Mouse (Mus musculus) kidney, postnatal 0 days (tissue): ENCODE results near the gene Slc27a3. TPM values are rescaled to one million over a fixed set of nuclear protein-coding genes. Genes with fewer than 3 reads are reported as not detected.

Experiments used
- ATAC-seq: fragments of 200-750 bp; cut with Nextera tagmentation; replicated peaks from 2 replicates; pipeline ENCODE4 v1.8.0; 2017; ENCODE audit warnings: low read depth, moderate number of reproducible peaks, moderate TSS enrichment, moderate library complexity; ENCODE audit not compliant: low FRiP score
- DNase-seq: peaks from one replicate; pipeline ENCODE4 v3.0.0-alpha.2; 2016; ENCODE audit warnings: low spot score
- H3K27ac ChIP-seq: fragments of 300-500 bp; sonication (generic); 2 replicates; pipeline ENCODE4 v1.5.1; 2014; ENCODE audit warnings: mild to moderate bottlenecking
- H3K27me3 ChIP-seq: fragments of 300-500 bp; sonication (generic); 2 replicates; pipeline ENCODE4 v1.6.1; 2014; ENCODE audit warnings: low read length, mixed read lengths; ENCODE audit not compliant: insufficient read depth
- H3K36me3 ChIP-seq: fragments of 300-500 bp; sonication (generic); 2 replicates; pipeline ENCODE4 v1.6.1; 2014; ENCODE audit warnings: low read length, mixed read lengths; ENCODE audit not compliant: insufficient read depth
- H3K4me1 ChIP-seq: fragments of 300-500 bp; sonication (generic); replicated peaks from 2 replicates; pipeline ENCODE4 v1.6.1; 2014; ENCODE audit warnings: antibody characterized with exemption, low read length, mixed read lengths; ENCODE audit not compliant: insufficient read depth
- H3K4me2 ChIP-seq: fragments of 300-500 bp; sonication (generic); 2 replicates; pipeline ENCODE4 v1.6.1; 2014; ENCODE audit warnings: mild to moderate bottlenecking, low read length, moderate library complexity, mixed read lengths
- H3K4me3 ChIP-seq: fragments of 300-500 bp; sonication (generic); replicated peaks from 2 replicates; pipeline ENCODE4 v1.5.1; 2014; ENCODE audit warnings: low read depth, low read length
- H3K9ac ChIP-seq: fragments of 300-500 bp; sonication (generic); 2 replicates; pipeline ENCODE4 v1.6.1; 2014; ENCODE audit warnings: low read depth, low read length
- H3K9me3 ChIP-seq: fragments of 300-500 bp; sonication (generic); replicated peaks from 2 replicates; pipeline ENCODE4 v1.6.1; 2016; ENCODE audit warnings: low read length, inconsistent platforms, mixed read lengths
- CTCF ChIP-seq: IDR thresholded peaks from 2 replicates; pipeline ENCODE4 v1.5.1; 2016; ENCODE audit warnings: antibody characterized with exemption, low read depth, mild to moderate bottlenecking, moderate library complexity
- WGBS: fragments of 180-500 bp; shearing (Covaris S2); extraction: QIAGEN DNeasy Blood & Tissue Kit; methylation state at CpG from one replicate; pipeline ENCODE4 v1.1.7; 2014; 5-methylcytosine and 5-hydroxymethylcytosine counted together
- polyA plus RNA-seq: library from polyadenylated mRNA; unstranded; fragments of >200 nt; fragmentation: Nextera tagmentation; extraction: Ambion mirVana; gene quantifications from 2 replicates; pipeline ENCODE4 v1.2.1, GENCODE M21; 2015

Slc27a3 gene
- polyA plus RNA-seq, 1 experiment from 2014 or later: 16.1 TPM

GRCm38 (mm10) chr3:90340177-90340576 lies 49.6 kb downstream of the Slc27a3 start:
- no peak overlapping the region for H3K4me2 ChIP-seq
- ATAC-seq: no peak
- no peak overlapping the region for H3K9ac ChIP-seq
- no peaks in the 10 kb centered on the region for H3K9me3 ChIP-seq
- no peaks in the 10 kb centered on the region for H3K4me1 ChIP-seq
- no peaks in the 10 kb centered on the region for H3K27me3 ChIP-seq
- H3K36me3 ChIP-seq: peaks cover under 1% of the 10 kb centered on the region; the same call in 1 of the 2 replicates
- no peak overlapping the region for H3K27ac ChIP-seq
- H3K4me3 ChIP-seq: no peak overlapping the region
- no peak for DNase-seq
- TF ChIP-seq CTCF: no peak

DNA sequence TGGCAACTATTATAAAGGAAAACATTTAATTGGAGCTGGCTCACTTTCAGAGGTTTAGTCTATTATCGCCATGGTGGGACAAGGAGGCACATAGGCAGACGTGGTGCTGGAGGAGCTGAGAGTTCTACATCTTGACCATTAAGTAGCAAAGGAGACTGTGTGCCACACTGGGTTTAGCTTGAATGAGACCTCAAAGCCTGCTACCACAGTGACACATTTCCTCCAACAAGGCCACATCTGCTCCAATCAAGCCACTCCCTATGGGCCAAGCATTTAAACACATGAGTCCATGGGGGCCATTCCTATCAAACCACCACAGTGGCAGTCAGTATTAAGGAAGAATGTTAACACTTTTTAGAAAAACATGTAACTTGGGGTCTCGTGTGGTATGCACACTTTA lies 51.5 kb downstream of the Slc27a3 start:
- ATAC-seq (no peak), DNase-seq (no peak)
- no peaks in the 10 kb centered on the region for H3K27me3 ChIP-seq
- H3K27ac ChIP-seq: no peak overlapping the region
- H3K36me3 ChIP-seq: no peaks in the 10 kb centered on the region
- H3K4me3 ChIP-seq: no peak overlapping the region
- no peak overlapping the region for H3K9ac ChIP-seq
- 62% methylated on average over 3 of the region's 3 CpGs for WGBS
- H3K9me3 ChIP-seq: no peaks in the 10 kb centered on the region
- TF ChIP-seq CTCF: no peak
- H3K4me2 ChIP-seq: no peak overlapping the region
- no peaks in the 10 kb centered on the region for H3K4me1 ChIP-seq

DNA sequence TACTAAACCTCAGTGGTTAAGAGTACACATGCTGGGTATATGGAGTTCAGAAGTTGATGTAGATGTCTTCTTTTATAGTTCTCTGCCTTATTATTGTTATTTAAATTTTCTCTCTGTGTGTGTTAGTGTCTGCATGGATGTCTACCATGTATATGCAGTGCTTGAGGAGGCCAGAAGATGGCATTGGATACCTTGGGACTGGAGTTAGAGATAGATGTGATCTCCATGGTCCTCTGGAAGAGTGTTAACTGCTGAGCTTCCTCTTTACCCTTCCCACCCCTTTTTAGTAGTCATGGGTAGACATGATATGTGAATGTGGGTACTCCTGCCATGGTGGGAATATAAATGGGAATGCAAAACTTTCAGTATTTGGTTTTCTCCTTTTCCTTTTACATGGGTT lies 54.2 kb downstream of the Slc27a3 start:
- TF ChIP-seq CTCF: no peak
- no peak for ATAC-seq
- no peak for DNase-seq

More for the DNA sequence above, 54.2 kb downstream of the Slc27a3 start:
- Histone ChIP-seq H3K36me3 (no peaks in the 10 kb centered on the region), H3K4me2 (no peak overlapping the region), H3K9ac (no peak overlapping the region), H3K4me3 (no peak overlapping the region), H3K27ac (no peak overlapping the region), H3K9me3 (no peaks in the 10 kb centered on the region), H3K27me3 (no peaks in the 10 kb centered on the region), H3K4me1 (no peaks in the 10 kb centered on the region)

Other genes with a start within 250 kb of the Slc27a3 start
- gene Rps27, start 176.3 kb downstream of the Slc27a3 start, polyA plus RNA-seq: 1,751 and 2,362 TPM in 2 replicates
- 34.0 and 36.7 TPM in 2 replicates for gene Rab13, start 176.2 kb downstream of the Slc27a3 start, polyA plus RNA-seq
- 153 and 160 TPM in 2 replicates for gene Jtb, start 158.3 kb downstream of the Slc27a3 start, polyA plus RNA-seq
- 4.0 and 5.1 TPM in 2 replicates for gene Creb3l4, start 146.4 kb downstream of the Slc27a3 start, polyA plus RNA-seq
- 130 TPM in 2 replicates for gene Slc39a1, start 141.8 kb downstream of the Slc27a3 start, polyA plus RNA-seq
- gene Crtc2, start 135.8 kb downstream of the Slc27a3 start, polyA plus RNA-seq: 20.7 and 23.7 TPM in 2 replicates
- gene Dennd4b, start 124.8 kb downstream of the Slc27a3 start, polyA plus RNA-seq: 2.2 TPM in 2 replicates
- gene Gatad2b, start 96.8 kb downstream of the Slc27a3 start, polyA plus RNA-seq: 8.1 and 8.9 TPM in 2 replicates
- gene Ints3, start 43.7 kb upstream of the Slc27a3 start, polyA plus RNA-seq: 17.0 and 17.9 TPM in 2 replicates
- gene Npr1, start 75.9 kb upstream of the Slc27a3 start, polyA plus RNA-seq: 16.7 and 17.1 TPM in 2 replicates
- gene Ilf2, start 86.2 kb upstream of the Slc27a3 start, polyA plus RNA-seq: 118 and 134 TPM in 2 replicates
- gene Snapin, start 101.1 kb upstream of the Slc27a3 start, polyA plus RNA-seq: 76.1 and 79.6 TPM in 2 replicates
- gene Chtop, start 119.6 kb upstream of the Slc27a3 start, polyA plus RNA-seq: 122 and 126 TPM in 2 replicates
- gene S100a1, start 124.5 kb upstream of the Slc27a3 start, polyA plus RNA-seq: 336 and 353 TPM in 2 replicates
- gene S100a13, start 124.5 kb upstream of the Slc27a3 start, polyA plus RNA-seq: 72.2 and 78.5 TPM in 2 replicates
- gene S100a14, start 136.9 kb upstream of the Slc27a3 start, polyA plus RNA-seq: 10.2 and 12.5 TPM in 2 replicates
- gene S100a16, start 147.3 kb upstream of the Slc27a3 start, polyA plus RNA-seq: 242 and 252 TPM in 2 replicates
- gene S100a3, start 170.6 kb upstream of the Slc27a3 start, polyA plus RNA-seq: 0.15 and 0.16 TPM in 2 replicates
- not detected in 2 replicates for gene S100a2, start 200.3 kb upstream of the Slc27a3 start, polyA plus RNA-seq
- gene Gm42674, start 212.0 kb upstream of the Slc27a3 start, polyA plus RNA-seq: not detected in 2 replicates
- gene S100a4, start 213.8 kb upstream of the Slc27a3 start, polyA plus RNA-seq: 11.5 and 18.3 TPM in 2 replicates
- 0.77 and 1.4 TPM in 2 replicates for gene S100a5, start 218.6 kb upstream of the Slc27a3 start, polyA plus RNA-seq
- 395 and 525 TPM in 2 replicates for gene S100a6, start 222.9 kb upstream of the Slc27a3 start, polyA plus RNA-seq